Mouse (Mus musculus) heart, embryonic 16.5 days (tissue): ENCODE results near the gene Daxx. TPM values are rescaled to one million over a fixed set of nuclear protein-coding genes. Genes with fewer than 3 reads are reported as not detected.

Experiments used
- ATAC-seq: fragments of 200-750 bp; cut with Nextera tagmentation; replicated peaks from 2 replicates; pipeline ENCODE4 v1.8.0; 2017; ENCODE audit warnings: moderate number of reproducible peaks; ENCODE audit not compliant: insufficient read depth, low FRiP score; ENCODE audit errors: extremely low read depth
- H3K27ac ChIP-seq: fragments of 300-500 bp; sonication (generic); 2 replicates; pipeline ENCODE4 v1.5.1; 2014; ENCODE audit warnings: mild to moderate bottlenecking, low read length, control low read depth, moderate library complexity
- H3K27me3 ChIP-seq: fragments of 300-500 bp; sonication (generic); 2 replicates; pipeline ENCODE4 v1.6.1; 2014; ENCODE audit warnings: low read length, mixed read lengths; ENCODE audit not compliant: control insufficient read depth, insufficient read depth
- H3K36me3 ChIP-seq: fragments of 300-500 bp; sonication (generic); 2 replicates; pipeline ENCODE4 v1.6.1; 2014; ENCODE audit not compliant: control insufficient read depth, insufficient read depth
- H3K4me1 ChIP-seq: fragments of 300-500 bp; sonication (generic); 2 replicates; pipeline ENCODE4 v1.6.1; 2014; ENCODE audit warnings: low read length, mixed read lengths; ENCODE audit not compliant: control insufficient read depth, insufficient read depth
- H3K4me2 ChIP-seq: fragments of 300-500 bp; sonication (generic); 2 replicates; pipeline ENCODE4 v1.6.1; 2014; ENCODE audit warnings: low read depth, mild to moderate bottlenecking, control low read depth, low read length
- H3K4me3 ChIP-seq: fragments of 300-500 bp; sonication (generic); 2 replicates; pipeline ENCODE4 v1.5.1; 2014; ENCODE audit warnings: mild to moderate bottlenecking, control low read depth, low read length
- H3K9ac ChIP-seq: fragments of 300-500 bp; sonication (generic); 2 replicates; pipeline ENCODE4 v1.6.1; 2014; ENCODE audit warnings: low read length, control low read depth
- H3K9me3 ChIP-seq: fragments of 300-500 bp; sonication (generic); replicated peaks from 2 replicates; pipeline ENCODE4 v1.6.1; 2016; ENCODE audit warnings: low read length; ENCODE audit not compliant: control insufficient read depth
- WGBS: fragments of 180-500 bp; shearing (Covaris S2); extraction: QIAGEN DNeasy Blood & Tissue Kit; methylation state at CpG from one replicate; pipeline ENCODE4 v1.1.7; 2014; 5-methylcytosine and 5-hydroxymethylcytosine counted together
- polyA plus RNA-seq: library from polyadenylated mRNA; unstranded; fragments of >200 nt; fragmentation: Nextera tagmentation; extraction: Ambion mirVana; gene quantifications from 2 replicates; pipeline ENCODE4 v1.2.1, GENCODE M21; 2015

Gene Daxx
- polyA plus RNA-seq, 1 experiment from 2014 or later: 39.4 TPM

GRCm38 (mm10) chr17:33953961-33954565, 44.8 kb downstream of the Daxx start:
- no peak overlapping the region; the same call in 1 of the 2 replicates for H3K27ac ChIP-seq
- peak overlapping the region; percentile 99 for H3K4me3 ChIP-seq
- no peaks in the 10 kb centered on the region for H3K27me3 ChIP-seq
- peak overlapping the region; percentile 99 for H3K9ac ChIP-seq
- H3K36me3 ChIP-seq: peaks cover 30% of the 10 kb centered on the region
- no peak for ATAC-seq
- H3K4me1 ChIP-seq: peaks cover 52% of the 10 kb centered on the region
- no peaks in the 10 kb centered on the region for H3K9me3 ChIP-seq
- H3K4me2 ChIP-seq: peak overlapping the region; percentile 92
- WGBS: 39% methylated on average over 5 of the region's 5 CpGs

GRCm38 (mm10) chr17:33954646-33955554, 45.7 kb downstream of the Daxx start:
- peak overlapping the region; percentile 99 for H3K4me3 ChIP-seq
- H3K36me3 ChIP-seq: peaks cover 38% of the 10 kb centered on the region
- peak; percentile 15 for ATAC-seq
- H3K9ac ChIP-seq: peak overlapping the region; percentile 99
- H3K27me3 ChIP-seq: no peaks in the 10 kb centered on the region
- no peaks in the 10 kb centered on the region for H3K9me3 ChIP-seq
- H3K27ac ChIP-seq: peak overlapping the region; percentile 91
- peak overlapping the region; percentile 92 for H3K4me2 ChIP-seq
- H3K4me1 ChIP-seq: peaks cover 48% of the 10 kb centered on the region
- under 1% methylated on average over 33 of the region's 33 CpGs for WGBS

- peak; percentile 88 for ATAC-seq
- H3K27ac ChIP-seq: peak within 1 kb of the TSS; percentile 95
- peaks cover 41% of the 10 kb centered on the region for H3K4me1 ChIP-seq
- no peaks in the 10 kb centered on the region for H3K27me3 ChIP-seq
- peaks cover 40% of the 10 kb centered on the region for H3K36me3 ChIP-seq
- under 1% methylated on average over 50 of the region's 50 CpGs for WGBS
- no peaks in the 10 kb centered on the region for H3K9me3 ChIP-seq
- H3K9ac ChIP-seq: peak within 1 kb of the TSS; percentile 99
- peak within 1 kb of the TSS; percentile 99 for H3K4me3 ChIP-seq
- peak within 1 kb of the TSS; percentile 92 for H3K4me2 ChIP-seq
Measured at GRCm38 (mm10) chr17:33955555-33956214, 46.5 kb downstream of the Daxx start, which contains the start of the genes Vps52 and Rps18. Gene Vps52, plus strand, starts transcription at chr17:33955812. Gene Rps18, minus strand, starts transcription at chr17:33956001.

GRCm38 (mm10) chr17:33956336-33956735, 47.1 kb downstream of the Daxx start:
- no peaks in the 10 kb centered on the region for H3K27me3 ChIP-seq
- H3K4me1 ChIP-seq: peaks cover 39% of the 10 kb centered on the region
- H3K36me3 ChIP-seq: peaks cover 42% of the 10 kb centered on the region
- H3K4me3 ChIP-seq: peak overlapping the region; percentile 99
- WGBS: 7% methylated on average over 10 of the region's 10 CpGs
- peak overlapping the region; percentile 89 for H3K9ac ChIP-seq
- ATAC-seq: no peak
- peak overlapping the region; percentile 95 for H3K27ac ChIP-seq
- no peaks in the 10 kb centered on the region for H3K9me3 ChIP-seq
- H3K4me2 ChIP-seq: peak overlapping the region; percentile 78

- Histone ChIP-seq H3K27ac (no peak overlapping the region), H3K4me2 (no peak overlapping the region), H3K9me3 (no peaks in the 10 kb centered on the region), H3K9ac (no peak overlapping the region), H3K27me3 (no peaks in the 10 kb centered on the region), H3K36me3 (peaks cover 37% of the 10 kb centered on the region), H3K4me3 (no peak overlapping the region), H3K4me1 (peaks cover 28% of the 10 kb centered on the region)
- 85% methylated on average over 6 of the region's 6 CpGs for WGBS
- no peak for ATAC-seq
Measured at GRCm38 (mm10) chr17:33957493-33957892, 48.3 kb downstream of the Daxx start.

GRCm38 (mm10) chr17:33958451-33958850, 49.2 kb downstream of the Daxx start:
- Histone ChIP-seq H3K9me3 (no peaks in the 10 kb centered on the region), H3K9ac (no peak overlapping the region), H3K36me3 (peaks cover 37% of the 10 kb centered on the region), H3K4me2 (no peak overlapping the region), H3K27me3 (no peaks in the 10 kb centered on the region), H3K4me1 (peaks cover 19% of the 10 kb centered on the region), H3K4me3 (no peak overlapping the region), H3K27ac (no peak overlapping the region)
- WGBS: 92% methylated on average over 11 of the region's 11 CpGs
- ATAC-seq: no peak

GRCm38 (mm10) chr17:33959135-33959534, 49.9 kb downstream of the Daxx start:
- Histone ChIP-seq H3K4me2 (no peak overlapping the region), H3K9ac (no peak overlapping the region), H3K27me3 (no peaks in the 10 kb centered on the region), H3K36me3 (peaks cover 30% of the 10 kb centered on the region), H3K27ac (no peak overlapping the region), H3K4me3 (no peak overlapping the region), H3K4me1 (peaks cover 12% of the 10 kb centered on the region), H3K9me3 (no peaks in the 10 kb centered on the region)
- no peak for ATAC-seq
- 91% methylated on average over 13 of the region's 13 CpGs for WGBS

GRCm38 (mm10) chr17:33959948-33960347, 50.7 kb downstream of the Daxx start:
- H3K27me3 ChIP-seq: no peaks in the 10 kb centered on the region
- H3K9ac ChIP-seq: no peak overlapping the region
- no peaks in the 10 kb centered on the region for H3K9me3 ChIP-seq
- H3K4me3 ChIP-seq: no peak overlapping the region
- H3K4me2 ChIP-seq: no peak overlapping the region
- 89% methylated on average over 15 of the region's 15 CpGs for WGBS
- no peak overlapping the region for H3K27ac ChIP-seq
- peaks cover 6% of the 10 kb centered on the region for H3K4me1 ChIP-seq
- ATAC-seq: no peak
- peaks cover 27% of the 10 kb centered on the region for H3K36me3 ChIP-seq
